Mouse (Mus musculus): ENCODE measurements around the gene Ick. TPM values are rescaled to one million over a fixed set of nuclear protein-coding genes. Genes with fewer than 3 reads are reported as not detected.

The Ick gene
- polyA plus RNA-seq, 1 experiment from 2014 or later: 16.8 TPM

DNA sequence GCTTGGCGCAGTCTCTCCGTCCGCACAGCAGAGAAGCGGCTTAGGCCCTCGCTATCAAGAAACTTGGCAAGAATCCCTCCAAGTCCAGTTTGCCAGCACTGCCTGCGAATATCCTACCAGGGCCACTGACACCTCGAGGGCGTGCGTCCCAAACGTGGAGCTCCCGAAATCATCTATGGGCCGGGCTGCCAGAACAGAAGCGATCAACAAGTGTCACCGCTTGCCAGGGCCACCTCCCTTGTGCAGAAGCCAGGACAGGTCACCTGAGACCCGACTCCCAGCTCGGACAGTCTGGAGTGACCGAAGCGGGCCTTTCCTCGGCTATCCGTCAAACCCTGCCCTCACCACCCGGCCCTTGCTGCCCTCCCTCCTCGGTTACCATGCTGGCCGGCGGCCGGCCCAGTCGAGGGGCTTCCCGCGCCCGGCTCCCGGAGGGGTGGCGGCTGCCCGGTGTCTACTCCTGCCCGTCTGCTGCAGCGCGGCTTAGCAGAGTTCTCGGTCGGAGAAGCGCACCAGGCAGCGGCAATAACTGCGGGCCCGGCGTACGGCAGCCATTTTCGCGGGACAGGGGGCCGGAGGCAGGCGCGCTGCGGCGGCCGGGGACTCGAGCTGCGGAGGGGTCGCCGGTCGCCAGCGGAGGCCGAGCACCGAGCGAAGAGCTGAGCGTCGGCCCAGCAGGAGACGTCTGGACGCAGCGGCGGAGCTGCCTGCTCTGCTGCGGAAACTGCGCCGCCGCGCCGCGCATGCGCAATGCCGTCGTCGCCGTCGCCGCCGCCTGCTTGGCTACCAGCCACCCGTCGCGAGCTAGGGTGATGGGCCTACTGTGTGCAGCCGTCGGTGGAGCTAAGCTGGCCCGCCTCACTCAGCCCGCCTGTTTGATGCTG lies 838 bp upstream of the Ick start:
- H3K36me3 ChIP-seq (ENCODE audit: control insufficient read depth, insufficient read depth, low read length): no peaks in the 10 kb centered on the region
- H3K9ac ChIP-seq (ENCODE audit: low read depth, low read length): peak overlapping the region; percentile 93
- peak overlapping the region; percentile 93 for H3K4me3 ChIP-seq (ENCODE audit: low read depth, low read length)
- H3K4me2 ChIP-seq: peak overlapping the region; percentile 67
- ATAC-seq (replicated peaks; ENCODE audit: insufficient number of reproducible peaks, low FRiP score, low TSS enrichment): peak; percentile 80
- H3K27me3 ChIP-seq (ENCODE audit: control insufficient read depth, insufficient read depth, low read length): no peaks in the 10 kb centered on the region
- no peaks in the 10 kb centered on the region for H3K9me3 ChIP-seq (replicated peaks; ENCODE audit: control insufficient read depth, low read length)
- peaks cover 6% of the 10 kb centered on the region for H3K4me1 ChIP-seq (ENCODE audit: control insufficient read depth, insufficient read depth, low read length)
- peak overlapping the region; percentile 94 for H3K27ac ChIP-seq (ENCODE audit: low read depth, low read length)
- WGBS (ENCODE audit: insufficient replicate concordance): under 1% methylated on average over 87 of the region's 88 CpGs

GRCm38 (mm10) chr9:78109656-78110055 lies 664 bp downstream of the Ick start:
- Histone ChIP-seq H3K9ac (ENCODE audit: low read depth, low read length) (0 out of 2 replicates have a peak overlapping the region, but pooled peaks have one; percentile 68), H3K4me1 (ENCODE audit: control insufficient read depth, insufficient read depth, low read length) (peaks cover 11% of the 10 kb centered on the region)

DNA sequence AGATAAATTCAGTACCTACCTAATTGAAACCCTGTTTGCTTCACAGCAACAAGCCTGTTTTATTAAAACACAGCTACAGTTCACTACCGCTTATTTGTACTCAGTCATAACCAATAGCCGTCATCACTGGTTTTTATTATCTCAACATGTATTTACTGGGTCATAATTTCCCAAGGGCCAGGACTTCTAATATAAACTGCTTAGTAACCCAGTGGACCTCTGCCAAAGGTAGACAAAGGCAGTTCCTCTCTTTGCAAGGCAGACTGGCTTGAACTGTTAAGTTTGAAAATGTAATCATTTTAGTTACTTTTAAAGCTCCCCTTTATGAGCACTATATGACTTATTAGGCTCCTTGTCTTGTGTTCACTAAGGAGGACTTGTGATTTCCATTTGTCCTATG lies 2.5 kb downstream of the Ick start:
- H3K9ac ChIP-seq (ENCODE audit: low read depth, low read length): no peak overlapping the region
- H3K36me3 ChIP-seq (ENCODE audit: control insufficient read depth, insufficient read depth, low read length): no peaks in the 10 kb centered on the region
- ATAC-seq (replicated peaks; ENCODE audit: insufficient number of reproducible peaks, low FRiP score, low TSS enrichment): no peak
- H3K9me3 ChIP-seq (replicated peaks; ENCODE audit: control insufficient read depth, low read length): no peaks in the 10 kb centered on the region
- peaks cover 14% of the 10 kb centered on the region for H3K4me1 ChIP-seq (ENCODE audit: control insufficient read depth, insufficient read depth, low read length)
- H3K4me2 ChIP-seq: no peak overlapping the region
- no peak overlapping the region for H3K27ac ChIP-seq (ENCODE audit: low read depth, low read length)
- no peak overlapping the region for H3K4me3 ChIP-seq (ENCODE audit: low read depth, low read length)
- H3K27me3 ChIP-seq (ENCODE audit: control insufficient read depth, insufficient read depth, low read length): no peaks in the 10 kb centered on the region
- 88% methylated on average over 2 of the region's 2 CpGs for WGBS (ENCODE audit: insufficient replicate concordance)

More at GRCm38 (mm10) chr9:78109656-78110055, 664 bp downstream of the Ick start:
- Histone ChIP-seq H3K4me3 (ENCODE audit: low read depth, low read length) (peak overlapping the region; percentile 93), H3K36me3 (ENCODE audit: control insufficient read depth, insufficient read depth, low read length) (no peaks in the 10 kb centered on the region), H3K4me2 (peak overlapping the region; percentile 67), H3K27me3 (ENCODE audit: control insufficient read depth, insufficient read depth, low read length) (no peaks in the 10 kb centered on the region), H3K9me3 (replicated peaks; ENCODE audit: control insufficient read depth, low read length) (no peaks in the 10 kb centered on the region), H3K27ac (ENCODE audit: low read depth, low read length) (no peak overlapping the region)
- ATAC-seq (replicated peaks; ENCODE audit: insufficient number of reproducible peaks, low FRiP score, low TSS enrichment): no peak
- 37% methylated on average over 5 of the region's 5 CpGs for WGBS (ENCODE audit: insufficient replicate concordance)

- Histone ChIP-seq H3K4me1 (ENCODE audit: control insufficient read depth, insufficient read depth, low read length) (peaks cover 11% of the 10 kb centered on the region; the same call in 1 of the 2 replicates), H3K9me3 (replicated peaks; ENCODE audit: control insufficient read depth, low read length) (no peaks in the 10 kb centered on the region), H3K9ac (ENCODE audit: low read depth, low read length) (peak overlapping the region; percentile 98), H3K27me3 (ENCODE audit: control insufficient read depth, insufficient read depth, low read length) (no peaks in the 10 kb centered on the region), H3K27ac (ENCODE audit: low read depth, low read length) (peak overlapping the region; percentile 73), H3K4me3 (ENCODE audit: low read depth, low read length) (peak overlapping the region; percentile 83), H3K36me3 (ENCODE audit: control insufficient read depth, insufficient read depth, low read length) (no peaks in the 10 kb centered on the region), H3K4me2 (peak overlapping the region; percentile 73)
- 3% methylated on average over 47 of the region's 47 CpGs for WGBS (ENCODE audit: insufficient replicate concordance)
- ATAC-seq (replicated peaks; ENCODE audit: insufficient number of reproducible peaks, low FRiP score, low TSS enrichment): peak; percentile 64
Observed at GRCm38 (mm10) chr9:78112770-78113537, 4.0 kb downstream of the Ick start.

GRCm38 (mm10) chr9:78113538-78113885 lies 4.5 kb downstream of the Ick start:
- no peaks in the 10 kb centered on the region for H3K36me3 ChIP-seq (ENCODE audit: control insufficient read depth, insufficient read depth, low read length)
- ATAC-seq (replicated peaks; ENCODE audit: insufficient number of reproducible peaks, low FRiP score, low TSS enrichment): no peak
- no peaks in the 10 kb centered on the region for H3K9me3 ChIP-seq (replicated peaks; ENCODE audit: control insufficient read depth, low read length)
- H3K4me3 ChIP-seq (ENCODE audit: low read depth, low read length): peak overlapping the region; percentile 83
- peak overlapping the region; percentile 73 for H3K4me2 ChIP-seq
- peaks cover 11% of the 10 kb centered on the region; the same call in 1 of the 2 replicates for H3K4me1 ChIP-seq (ENCODE audit: control insufficient read depth, insufficient read depth, low read length)
- H3K27me3 ChIP-seq (ENCODE audit: control insufficient read depth, insufficient read depth, low read length): no peaks in the 10 kb centered on the region
- H3K9ac ChIP-seq (ENCODE audit: low read depth, low read length): peak overlapping the region; percentile 98
- peak overlapping the region; percentile 73 for H3K27ac ChIP-seq (ENCODE audit: low read depth, low read length)
- 1% methylated on average over 14 of the region's 14 CpGs for WGBS (ENCODE audit: insufficient replicate concordance)

- no peak overlapping the region for H3K9ac ChIP-seq (ENCODE audit: low read depth, low read length)
- no peaks in the 10 kb centered on the region for H3K27me3 ChIP-seq (ENCODE audit: control insufficient read depth, insufficient read depth, low read length)
- WGBS (ENCODE audit: insufficient replicate concordance): 81% methylated on average over 9 of the region's 9 CpGs
- H3K9me3 ChIP-seq (replicated peaks; ENCODE audit: control insufficient read depth, low read length): no peaks in the 10 kb centered on the region
- no peak overlapping the region for H3K4me3 ChIP-seq (ENCODE audit: low read depth, low read length)
- H3K36me3 ChIP-seq (ENCODE audit: control insufficient read depth, insufficient read depth, low read length): no peaks in the 10 kb centered on the region
- peaks cover 11% of the 10 kb centered on the region; the same call in 1 of the 2 replicates for H3K4me1 ChIP-seq (ENCODE audit: control insufficient read depth, insufficient read depth, low read length)
- H3K4me2 ChIP-seq: no peak overlapping the region
- no peak for ATAC-seq (replicated peaks; ENCODE audit: insufficient number of reproducible peaks, low FRiP score, low TSS enrichment)
- no peak overlapping the region for H3K27ac ChIP-seq (ENCODE audit: low read depth, low read length)
Observed at GRCm38 (mm10) chr9:78115746-78116145, 6.8 kb downstream of the Ick start.

DNA sequence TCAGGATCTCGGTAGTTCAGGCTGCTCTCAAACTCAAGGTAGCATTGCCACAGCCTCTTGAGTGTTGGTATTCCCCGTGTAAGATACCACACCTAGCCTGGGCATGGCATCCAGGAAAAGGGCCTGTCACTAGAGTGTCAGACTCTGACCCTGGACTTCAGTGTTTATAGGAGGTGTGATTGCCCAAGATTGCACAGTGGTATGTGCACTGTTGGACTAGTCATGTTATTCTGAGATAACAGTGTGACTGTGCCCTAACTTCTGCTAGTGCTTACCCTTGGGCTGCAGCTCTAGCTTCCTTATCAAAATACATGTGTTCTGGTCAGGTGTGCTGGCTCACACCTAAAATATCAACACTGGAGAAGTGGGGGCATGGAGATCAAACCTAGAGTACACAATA lies 8.7 kb downstream of the Ick start:
- H3K36me3 ChIP-seq (ENCODE audit: control insufficient read depth, insufficient read depth, low read length): no peaks in the 10 kb centered on the region
- H3K4me1 ChIP-seq (ENCODE audit: control insufficient read depth, insufficient read depth, low read length): peaks cover 23% of the 10 kb centered on the region
- H3K27me3 ChIP-seq (ENCODE audit: control insufficient read depth, insufficient read depth, low read length): no peaks in the 10 kb centered on the region
- no peak overlapping the region for H3K4me2 ChIP-seq
- no peak overlapping the region for H3K9ac ChIP-seq (ENCODE audit: low read depth, low read length)
- WGBS (ENCODE audit: insufficient replicate concordance): 77% methylated on average over 2 of the region's 2 CpGs
- H3K9me3 ChIP-seq (replicated peaks; ENCODE audit: control insufficient read depth, low read length): no peaks in the 10 kb centered on the region
- no peak overlapping the region for H3K27ac ChIP-seq (ENCODE audit: low read depth, low read length)
- H3K4me3 ChIP-seq (ENCODE audit: low read depth, low read length): no peak overlapping the region
- ATAC-seq (replicated peaks; ENCODE audit: insufficient number of reproducible peaks, low FRiP score, low TSS enrichment): no peak

DNA sequence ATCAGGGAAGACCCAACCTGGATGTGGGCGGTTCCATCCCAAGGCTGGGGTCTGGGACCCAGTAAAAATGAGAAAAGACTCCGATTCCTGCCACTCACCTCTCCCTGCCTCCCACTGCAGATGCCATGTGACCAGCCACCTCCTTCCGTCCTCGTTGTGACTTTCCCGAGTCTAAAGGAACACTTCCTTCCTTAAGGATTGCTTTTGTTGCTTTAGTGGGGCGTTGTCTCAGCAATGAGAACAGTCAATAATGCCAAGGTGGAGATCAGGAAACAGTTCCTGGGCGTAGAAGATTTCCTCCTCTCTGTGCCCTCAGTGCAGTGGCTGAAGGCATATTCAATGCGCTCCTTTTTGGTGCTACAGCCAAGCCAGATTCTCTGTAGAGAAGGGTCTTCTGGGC lies 12.4 kb downstream of the Ick start:
- Histone ChIP-seq H3K9me3 (replicated peaks; ENCODE audit: control insufficient read depth, low read length) (no peaks in the 10 kb centered on the region), H3K27ac (ENCODE audit: low read depth, low read length) (peak overlapping the region; percentile 25; the same call in 1 of the 2 replicates), H3K4me3 (ENCODE audit: low read depth, low read length) (no peak overlapping the region), H3K4me2 (no peak overlapping the region), H3K9ac (ENCODE audit: low read depth, low read length) (no peak overlapping the region), H3K36me3 (ENCODE audit: control insufficient read depth, insufficient read depth, low read length) (no peaks in the 10 kb centered on the region), H3K27me3 (ENCODE audit: control insufficient read depth, insufficient read depth, low read length) (no peaks in the 10 kb centered on the region), H3K4me1 (ENCODE audit: control insufficient read depth, insufficient read depth, low read length) (peaks cover 18% of the 10 kb centered on the region; the same call in 1 of the 2 replicates)
- no peak for ATAC-seq (replicated peaks; ENCODE audit: insufficient number of reproducible peaks, low FRiP score, low TSS enrichment)
- 79% methylated on average over 8 of the region's 8 CpGs for WGBS (ENCODE audit: insufficient replicate concordance)
